Mouse (Mus musculus): ENCODE data around the gene Edc3. TPM values are rescaled to one million over a fixed set of nuclear protein-coding genes. Genes with fewer than 3 reads are reported as not detected.
"Not testable (repeated sequence)": the region's sequence is repeated elsewhere in the genome, so short reads cannot be mapped to it uniquely, and the experiment has no call there.

The Edc3 gene
- polyA plus RNA-seq, 1 experiment from 2014 or later: 28.1 TPM

- Histone ChIP-seq H3K4me2 (ENCODE audit: low read depth, low read length) (no peak overlapping the region), H3K9me3 (replicated peaks; ENCODE audit: control insufficient read depth, low read length) (no peaks in the 10 kb centered on the region), H3K9ac (replicated peaks; ENCODE audit: low read length) (no peak overlapping the region), H3K27ac (replicated peaks; ENCODE audit: low read depth, low read length) (no peak overlapping the region), H3K4me3 (ENCODE audit: low read depth, low read length) (no peak overlapping the region), H3K36me3 (replicated peaks; ENCODE audit: control insufficient read depth, insufficient read depth, low read depth, low read length) (no peaks in the 10 kb centered on the region), H3K4me1 (ENCODE audit: control insufficient read depth, insufficient read depth, low read length) (no peaks in the 10 kb centered on the region), H3K27me3 (ENCODE audit: control insufficient read depth, insufficient read depth, low read length) (no peaks in the 10 kb centered on the region)
- 94% methylated on average over 3 of the region's 3 CpGs for WGBS
- ATAC-seq (replicated peaks; ENCODE audit: insufficient number of reproducible peaks, low FRiP score, low TSS enrichment, low read depth): no peak
- no peak for DNase-seq (ENCODE audit: low spot score)
These were observed 1.8 kb upstream of the Edc3 start for GRCm38 (mm10) chr9:57706496-57706895.

- Histone ChIP-seq H3K27ac (replicated peaks; ENCODE audit: low read depth, low read length) (no peak overlapping the region), H3K4me3 (ENCODE audit: low read depth, low read length) (peak overlapping the region; percentile 66), H3K4me2 (ENCODE audit: low read depth, low read length) (peak overlapping the region; percentile 61), H3K36me3 (replicated peaks; ENCODE audit: control insufficient read depth, insufficient read depth, low read depth, low read length) (no peaks in the 10 kb centered on the region), H3K9ac (replicated peaks; ENCODE audit: low read length) (peak overlapping the region; percentile 79), H3K27me3 (ENCODE audit: control insufficient read depth, insufficient read depth, low read length) (no peaks in the 10 kb centered on the region), H3K4me1 (ENCODE audit: control insufficient read depth, insufficient read depth, low read length) (no peaks in the 10 kb centered on the region), H3K9me3 (replicated peaks; ENCODE audit: control insufficient read depth, low read length) (no peaks in the 10 kb centered on the region)
- DNase-seq (ENCODE audit: low spot score): peak; percentile 52
- WGBS: 3% methylated on average over 35 of the region's 39 CpGs
- ATAC-seq (replicated peaks; ENCODE audit: insufficient number of reproducible peaks, low FRiP score, low TSS enrichment, low read depth): peak; percentile 68; the same call in 1 of the 2 replicates
These were observed 457 bp downstream of the Edc3 start for GRCm38 (mm10) chr9:57708720-57709274.

GRCm38 (mm10) chr9:57710214-57710613 is 1.9 kb downstream of the Edc3 start:
- 89% methylated on average over 5 of the region's 5 CpGs for WGBS
- ATAC-seq (replicated peaks; ENCODE audit: insufficient number of reproducible peaks, low FRiP score, low TSS enrichment, low read depth): not testable (repeated sequence)

GRCm38 (mm10) chr9:57712194-57712593 is 3.9 kb downstream of the Edc3 start:
- Histone ChIP-seq H3K27ac (replicated peaks; ENCODE audit: low read depth, low read length) (no peak overlapping the region), H3K27me3 (ENCODE audit: control insufficient read depth, insufficient read depth, low read length) (no peaks in the 10 kb centered on the region), H3K4me2 (ENCODE audit: low read depth, low read length) (no peak overlapping the region), H3K36me3 (replicated peaks; ENCODE audit: control insufficient read depth, insufficient read depth, low read depth, low read length) (peaks cover 5% of the 10 kb centered on the region; the same call in 1 of the 2 replicates), H3K4me3 (ENCODE audit: low read depth, low read length) (no peak overlapping the region), H3K9ac (replicated peaks; ENCODE audit: low read length) (no peak overlapping the region), H3K9me3 (replicated peaks; ENCODE audit: control insufficient read depth, low read length) (no peaks in the 10 kb centered on the region), H3K4me1 (ENCODE audit: control insufficient read depth, insufficient read depth, low read length) (no peaks in the 10 kb centered on the region)
- DNase-seq (ENCODE audit: low spot score): no peak
- ATAC-seq (replicated peaks; ENCODE audit: insufficient number of reproducible peaks, low FRiP score, low TSS enrichment, low read depth): no peak
- WGBS: 79% methylated on average over 2 of the region's 2 CpGs

More at GRCm38 (mm10) chr9:57710214-57710613, 1.9 kb downstream of the Edc3 start:
- not testable (repeated sequence) for DNase-seq (ENCODE audit: low spot score); H3K27me3 ChIP-seq (ENCODE audit: control insufficient read depth, insufficient read depth, low read length); H3K4me1 ChIP-seq (ENCODE audit: control insufficient read depth, insufficient read depth, low read length); H3K9me3 ChIP-seq (replicated peaks; ENCODE audit: control insufficient read depth, low read length); H3K36me3 ChIP-seq (replicated peaks; ENCODE audit: control insufficient read depth, insufficient read depth, low read depth, low read length); H3K9ac ChIP-seq (replicated peaks; ENCODE audit: low read length); H3K27ac ChIP-seq (replicated peaks; ENCODE audit: low read depth, low read length); H3K4me2 ChIP-seq (ENCODE audit: low read depth, low read length); H3K4me3 ChIP-seq (ENCODE audit: low read depth, low read length)

DNA sequence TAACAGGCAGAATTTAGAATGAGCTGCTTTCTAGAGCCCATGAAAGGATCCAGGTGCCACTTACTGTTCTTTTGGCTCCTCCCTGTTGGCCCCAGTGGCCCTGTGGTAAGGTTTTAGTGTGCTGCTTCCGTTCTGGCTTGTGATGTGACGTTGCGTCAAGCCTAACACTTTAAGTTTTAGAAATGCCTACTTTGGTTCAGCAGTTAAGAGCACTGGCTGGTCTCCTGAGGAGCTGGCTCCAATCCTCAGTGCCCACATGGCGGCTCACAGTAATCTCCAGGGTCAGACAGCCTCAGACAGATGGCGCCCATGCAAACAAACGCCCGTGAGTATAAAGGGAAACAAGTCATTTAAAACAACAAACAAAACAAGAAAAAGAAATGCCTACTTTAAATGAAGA is 10.1 kb downstream of the Edc3 start:
- no peak overlapping the region for H3K27ac ChIP-seq (replicated peaks; ENCODE audit: low read depth, low read length)
- H3K4me2 ChIP-seq (ENCODE audit: low read depth, low read length): no peak overlapping the region
- no peaks in the 10 kb centered on the region for H3K9me3 ChIP-seq (replicated peaks; ENCODE audit: control insufficient read depth, low read length)
- no peaks in the 10 kb centered on the region for H3K4me1 ChIP-seq (ENCODE audit: control insufficient read depth, insufficient read depth, low read length)
- ATAC-seq (replicated peaks; ENCODE audit: insufficient number of reproducible peaks, low FRiP score, low TSS enrichment, low read depth) (no peak), DNase-seq (ENCODE audit: low spot score) (no peak)
- WGBS: 88% methylated on average over 7 of the region's 7 CpGs
- no peak overlapping the region for H3K9ac ChIP-seq (replicated peaks; ENCODE audit: low read length)
- no peaks in the 10 kb centered on the region for H3K27me3 ChIP-seq (ENCODE audit: control insufficient read depth, insufficient read depth, low read length)
- H3K36me3 ChIP-seq (replicated peaks; ENCODE audit: control insufficient read depth, insufficient read depth, low read depth, low read length): peaks cover 5% of the 10 kb centered on the region; the same call in 1 of the 2 replicates
- H3K4me3 ChIP-seq (ENCODE audit: low read depth, low read length): no peak overlapping the region

DNA sequence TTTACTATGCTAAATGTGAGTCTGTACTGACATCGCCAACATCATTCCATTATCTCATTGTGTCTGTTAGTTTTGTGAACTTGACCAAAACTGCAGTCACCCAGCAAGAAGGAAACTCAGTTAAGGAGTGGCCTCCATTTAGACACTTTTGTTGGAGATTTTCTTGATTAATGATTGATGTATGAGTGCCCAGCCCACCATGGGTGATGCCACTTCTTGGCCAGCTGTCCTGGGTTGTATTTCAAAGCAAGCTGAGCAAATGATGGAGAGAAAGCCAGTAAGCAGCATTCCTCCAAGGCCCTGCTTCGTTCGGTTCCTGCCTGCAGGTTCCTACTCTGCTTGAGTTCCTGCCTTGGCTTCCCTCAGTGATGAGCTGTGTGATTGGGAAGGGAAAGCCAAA is 12.4 kb downstream of the Edc3 start:
- Histone ChIP-seq H3K36me3 (replicated peaks; ENCODE audit: control insufficient read depth, insufficient read depth, low read depth, low read length) (no peaks in the 10 kb centered on the region), H3K9ac (replicated peaks; ENCODE audit: low read length) (no peak overlapping the region), H3K4me3 (ENCODE audit: low read depth, low read length) (no peak overlapping the region), H3K27ac (replicated peaks; ENCODE audit: low read depth, low read length) (no peak overlapping the region), H3K27me3 (ENCODE audit: control insufficient read depth, insufficient read depth, low read length) (no peaks in the 10 kb centered on the region), H3K4me2 (ENCODE audit: low read depth, low read length) (no peak overlapping the region), H3K9me3 (replicated peaks; ENCODE audit: control insufficient read depth, low read length) (no peaks in the 10 kb centered on the region), H3K4me1 (ENCODE audit: control insufficient read depth, insufficient read depth, low read length) (no peaks in the 10 kb centered on the region)
- 91% methylated on average over 3 of the region's 3 CpGs for WGBS
- ATAC-seq (replicated peaks; ENCODE audit: insufficient number of reproducible peaks, low FRiP score, low TSS enrichment, low read depth): no peak
- DNase-seq (ENCODE audit: low spot score): no peak

- Histone ChIP-seq H3K4me2 (ENCODE audit: low read depth, low read length) (no peak overlapping the region), H3K4me3 (ENCODE audit: low read depth, low read length) (no peak overlapping the region), H3K27me3 (ENCODE audit: control insufficient read depth, insufficient read depth, low read length) (no peaks in the 10 kb centered on the region), H3K9me3 (replicated peaks; ENCODE audit: control insufficient read depth, low read length) (no peaks in the 10 kb centered on the region), H3K27ac (replicated peaks; ENCODE audit: low read depth, low read length) (no peak overlapping the region), H3K9ac (replicated peaks; ENCODE audit: low read length) (no peak overlapping the region), H3K36me3 (replicated peaks; ENCODE audit: control insufficient read depth, insufficient read depth, low read depth, low read length) (no peaks in the 10 kb centered on the region), H3K4me1 (ENCODE audit: control insufficient read depth, insufficient read depth, low read length) (no peaks in the 10 kb centered on the region)
- no peak for ATAC-seq (replicated peaks; ENCODE audit: insufficient number of reproducible peaks, low FRiP score, low TSS enrichment, low read depth)
- WGBS: 79% methylated on average over 1 of the region's 1 CpGs
- no peak for DNase-seq (ENCODE audit: low spot score)
These were observed 14.0 kb downstream of the Edc3 start for GRCm38 (mm10) chr9:57722371-57722770.

DNA sequence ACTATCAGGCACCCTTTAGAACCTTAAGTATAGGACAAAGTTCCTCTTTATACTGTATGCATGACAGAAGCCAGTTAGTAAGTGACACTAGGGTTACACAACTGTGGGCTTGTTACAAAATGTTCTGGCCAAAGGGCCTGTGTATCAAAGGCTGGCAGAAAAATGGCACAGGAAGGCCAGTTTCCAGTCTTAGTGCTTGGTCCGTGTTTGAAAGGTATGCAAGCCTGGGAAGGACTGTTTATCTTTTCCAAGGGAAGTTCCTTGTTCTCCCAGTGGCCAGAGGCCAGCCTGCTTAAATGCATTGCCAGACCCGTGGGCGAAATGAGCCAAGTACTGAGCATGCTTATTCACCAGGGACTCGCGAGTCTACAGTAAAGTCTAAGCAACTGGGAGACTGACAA is 15.0 kb downstream of the Edc3 start:
- no peak overlapping the region for H3K9ac ChIP-seq (replicated peaks; ENCODE audit: low read length)
- H3K27ac ChIP-seq (replicated peaks; ENCODE audit: low read depth, low read length): no peak overlapping the region
- ATAC-seq (replicated peaks; ENCODE audit: insufficient number of reproducible peaks, low FRiP score, low TSS enrichment, low read depth): no peak
- 77% methylated on average over 5 of the region's 5 CpGs for WGBS
- H3K4me3 ChIP-seq (ENCODE audit: low read depth, low read length): no peak overlapping the region
- no peaks in the 10 kb centered on the region for H3K4me1 ChIP-seq (ENCODE audit: control insufficient read depth, insufficient read depth, low read length)
- H3K9me3 ChIP-seq (replicated peaks; ENCODE audit: control insufficient read depth, low read length): no peaks in the 10 kb centered on the region
- no peak overlapping the region for H3K4me2 ChIP-seq (ENCODE audit: low read depth, low read length)
- no peaks in the 10 kb centered on the region for H3K27me3 ChIP-seq (ENCODE audit: control insufficient read depth, insufficient read depth, low read length)
- DNase-seq (ENCODE audit: low spot score): no peak
- H3K36me3 ChIP-seq (replicated peaks; ENCODE audit: control insufficient read depth, insufficient read depth, low read depth, low read length): no peaks in the 10 kb centered on the region
